Mouse (Mus musculus): ENCODE measurements around the gene Dis3l2.

The Dis3l2 gene

GRCm38 (mm10) chr1:87011718-87012117, 308.1 kb downstream of the Dis3l2 start:
- no peak for DNase-seq

- no peak for DNase-seq
Observed at GRCm38 (mm10) chr1:87012606-87013005, 309.0 kb downstream of the Dis3l2 start.

- no peak for DNase-seq
Observed at GRCm38 (mm10) chr1:87020714-87021113, 317.1 kb downstream of the Dis3l2 start.

GRCm38 (mm10) chr1:87021584-87021983, 318.0 kb downstream of the Dis3l2 start:
- DNase-seq: no peak

GRCm38 (mm10) chr1:87023291-87024170, 319.9 kb downstream of the Dis3l2 start:
- no peak for DNase-seq

- DNase-seq: no peak
Observed at GRCm38 (mm10) chr1:87025021-87025420, 321.4 kb downstream of the Dis3l2 start.

- no peak for DNase-seq
Observed at GRCm38 (mm10) chr1:87028786-87029185, 325.2 kb downstream of the Dis3l2 start.

GRCm38 (mm10) chr1:87030652-87031051, 327.0 kb downstream of the Dis3l2 start:
- DNase-seq: no peak

- DNase-seq: no peak
Observed at GRCm38 (mm10) chr1:87032466-87032865, 328.9 kb downstream of the Dis3l2 start.

GRCm38 (mm10) chr1:87035532-87036161, 332.0 kb downstream of the Dis3l2 start:
- DNase-seq: no peak

GRCm38 (mm10) chr1:87036334-87036733, 332.7 kb downstream of the Dis3l2 start:
- no peak for DNase-seq

- DNase-seq: no peak
Observed at GRCm38 (mm10) chr1:87038477-87039070, 335.0 kb downstream of the Dis3l2 start.

GRCm38 (mm10) chr1:87041119-87041518, 337.5 kb downstream of the Dis3l2 start:
- no peak for DNase-seq

GRCm38 (mm10) chr1:87041814-87042438, 338.3 kb downstream of the Dis3l2 start:
- peak in 1 of 2 experiments; percentile 15 for DNase-seq

- DNase-seq: no peak
Observed at GRCm38 (mm10) chr1:87050072-87050471, 346.5 kb downstream of the Dis3l2 start.

GRCm38 (mm10) chr1:87050700-87051099, 347.1 kb downstream of the Dis3l2 start:
- DNase-seq: no peak

GRCm38 (mm10) chr1:87051369-87051768, 347.8 kb downstream of the Dis3l2 start:
- DNase-seq: no peak

- no peak for DNase-seq
Observed at GRCm38 (mm10) chr1:87057075-87057474, 353.5 kb downstream of the Dis3l2 start.

- no peak for DNase-seq
Observed at GRCm38 (mm10) chr1:87059042-87059665, 355.5 kb downstream of the Dis3l2 start.

- DNase-seq: no peak
Observed at GRCm38 (mm10) chr1:87060913-87061312, 357.3 kb downstream of the Dis3l2 start.

GRCm38 (mm10) chr1:87070720-87071119, 367.1 kb downstream of the Dis3l2 start:
- DNase-seq: no peak

- DNase-seq: no peak
Observed at GRCm38 (mm10) chr1:87073776-87074175, 370.2 kb downstream of the Dis3l2 start.

- no peak for DNase-seq
Observed at GRCm38 (mm10) chr1:87086196-87086595, 382.6 kb downstream of the Dis3l2 start.

All from thymus, adult 18-20 months (tissue).